Mouse (Mus musculus) CD4-positive, CD25-positive, alpha-beta regulatory T cell, adult 2 months (primary cell): ENCODE results near the gene Ttll9.

Experiments
- DNase-seq: peaks from one replicate; pipeline ENCODE4 v3.0.0-alpha.2; 2012; ENCODE audit warnings: low read depth, low spot score

Ttll9 gene

GRCm38 (mm10) chr2:153049997-153050358 lies 87.7 kb downstream of the Ttll9 start:
- no peak for DNase-seq

- no peak for DNase-seq
Observed at GRCm38 (mm10) chr2:153051095-153051494, 88.8 kb downstream of the Ttll9 start.

GRCm38 (mm10) chr2:153051537-153051936 lies 89.3 kb downstream of the Ttll9 start:
- no peak for DNase-seq

GRCm38 (mm10) chr2:153052700-153053351 lies 90.5 kb downstream of the Ttll9 start:
- DNase-seq = no peak

GRCm38 (mm10) chr2:153053896-153054295 lies 91.6 kb downstream of the Ttll9 start:
- no peak for DNase-seq

- DNase-seq = peak; percentile 10
Observed at GRCm38 (mm10) chr2:153055270-153055920, 93.1 kb downstream of the Ttll9 start.
